Mouse (Mus musculus): Measurements from ENCODE around the gene D11Wsu47e. TPM values are rescaled to one million over a fixed set of nuclear protein-coding genes. Genes with fewer than 3 reads are reported as not detected.

Gene D11Wsu47e
- total RNA-seq (2023): 9.8 TPM

DNA sequence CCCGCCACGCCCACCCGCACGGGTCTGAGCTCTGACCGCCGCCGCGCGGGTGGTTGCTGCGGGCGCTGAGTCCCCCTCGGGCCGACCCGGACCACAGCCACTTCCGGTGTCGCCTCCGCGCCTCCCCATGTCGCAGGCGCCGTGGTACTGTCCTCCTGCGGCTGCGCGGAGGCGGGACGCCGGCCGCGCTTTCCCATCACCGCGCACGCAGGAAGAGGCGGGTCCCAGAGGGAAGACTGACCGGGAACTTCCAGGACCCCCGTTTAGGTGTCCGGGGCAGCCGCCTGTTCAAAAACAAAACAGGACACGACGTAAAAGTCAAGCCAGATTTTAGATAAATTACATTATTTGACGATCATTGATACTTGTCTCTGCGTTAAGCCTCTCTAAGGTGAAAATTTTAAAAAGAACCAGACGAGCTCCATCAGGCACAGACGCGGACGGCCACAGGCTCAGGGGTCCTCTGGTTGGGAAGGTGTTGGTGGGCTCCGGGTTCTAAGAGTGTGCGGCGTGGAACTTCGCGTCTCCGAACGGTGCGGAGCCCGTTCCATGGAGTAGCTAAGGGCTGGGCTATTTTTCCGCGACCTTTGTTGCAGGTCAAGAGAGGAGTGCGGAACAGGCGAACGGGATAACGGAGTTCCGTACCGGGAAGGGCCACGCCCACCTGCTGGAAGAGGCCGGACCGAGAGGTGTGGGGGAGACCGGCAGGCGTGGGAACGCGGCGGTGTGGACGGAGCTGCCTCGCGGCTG, at the start of gene D11Wsu47e, which contains the start of gene Fam104a:
Gene D11Wsu47e (plus strand): TSS at position 456 of the 750 bp plus-strand sequence.
Gene Fam104a (minus strand): TSS at position 199 of the 750 bp plus-strand sequence.

DNA sequence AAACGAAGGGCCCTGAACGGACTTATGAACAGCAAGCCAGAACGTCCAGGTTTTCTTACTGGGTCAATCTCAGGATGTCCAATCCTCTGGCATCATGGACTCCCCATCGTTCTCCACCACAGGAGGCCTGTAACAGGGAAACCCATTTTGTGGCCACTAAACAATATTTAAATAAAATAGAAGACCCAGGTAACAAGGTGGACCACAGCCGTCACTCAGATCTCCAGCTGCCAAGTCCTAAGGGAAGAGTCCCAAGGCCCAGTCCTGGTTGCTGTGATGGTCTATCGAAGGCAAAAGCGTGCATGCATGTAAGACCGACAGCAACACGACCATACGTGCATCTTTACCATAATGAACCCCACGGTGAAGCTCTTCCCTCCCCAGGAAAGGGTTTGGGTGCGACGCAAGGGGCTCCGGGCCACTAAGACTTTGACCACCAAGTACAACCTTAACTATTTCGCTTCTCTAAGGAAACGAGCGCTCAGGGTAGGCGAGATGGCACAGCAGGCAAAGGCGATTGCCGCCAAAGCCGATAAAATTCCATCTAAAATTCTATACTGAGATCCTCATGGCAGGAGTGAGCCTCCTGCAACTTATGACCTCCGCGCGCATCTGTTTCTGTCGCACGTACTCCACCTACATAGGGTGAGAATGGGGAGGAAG, 35.4 kb upstream of the D11Wsu47e start, which contains the start of gene Cog1:
Gene Cog1 (plus strand): TSS at position 480 of the 663 bp plus-strand sequence.

DNA sequence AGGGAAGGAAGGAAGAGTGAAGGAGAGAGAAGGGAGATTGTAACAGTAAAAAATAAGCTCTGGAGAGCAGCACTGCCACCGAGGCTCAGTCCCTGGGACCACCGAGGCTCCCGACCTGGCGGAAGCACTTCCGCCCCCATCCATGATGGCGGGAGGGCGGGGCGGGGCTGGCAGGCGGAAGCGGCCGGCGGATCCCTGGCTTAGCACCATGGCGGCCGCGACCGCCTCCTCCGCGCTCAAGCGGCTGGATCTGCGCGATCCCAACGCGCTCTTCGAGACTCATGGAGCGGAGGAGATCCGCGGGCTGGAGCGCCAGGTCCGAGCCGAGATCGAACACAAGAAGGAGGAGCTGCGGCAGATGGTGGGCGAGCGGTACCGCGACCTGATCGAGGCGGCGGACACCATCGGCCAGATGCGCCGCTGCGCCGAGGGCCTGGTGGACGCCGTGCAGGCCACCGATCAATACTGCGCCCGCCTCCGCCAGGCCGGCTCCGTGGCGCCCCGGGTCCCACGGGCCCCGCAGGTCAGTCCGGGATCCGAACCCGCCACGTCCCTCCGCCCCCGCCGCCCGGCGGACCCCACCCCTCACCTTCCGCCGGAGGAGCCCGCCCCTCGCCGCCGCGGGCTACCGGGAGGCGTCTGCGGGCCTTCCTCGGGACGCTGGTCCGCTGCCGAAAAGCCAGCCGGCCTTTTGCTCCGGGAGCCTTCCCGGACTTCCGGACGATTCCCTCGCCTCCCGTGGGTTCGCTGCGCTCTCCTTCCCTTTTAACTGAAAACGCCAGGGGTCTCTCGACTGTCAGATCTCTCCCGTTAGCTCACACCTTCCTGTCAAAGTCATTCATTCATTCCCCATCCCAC, 34.6 kb upstream of the D11Wsu47e start, which contains the start of gene Slc39a11:
Gene Slc39a11 (minus strand): TSS at position 727 of the 858 bp plus-strand sequence.

DNA sequence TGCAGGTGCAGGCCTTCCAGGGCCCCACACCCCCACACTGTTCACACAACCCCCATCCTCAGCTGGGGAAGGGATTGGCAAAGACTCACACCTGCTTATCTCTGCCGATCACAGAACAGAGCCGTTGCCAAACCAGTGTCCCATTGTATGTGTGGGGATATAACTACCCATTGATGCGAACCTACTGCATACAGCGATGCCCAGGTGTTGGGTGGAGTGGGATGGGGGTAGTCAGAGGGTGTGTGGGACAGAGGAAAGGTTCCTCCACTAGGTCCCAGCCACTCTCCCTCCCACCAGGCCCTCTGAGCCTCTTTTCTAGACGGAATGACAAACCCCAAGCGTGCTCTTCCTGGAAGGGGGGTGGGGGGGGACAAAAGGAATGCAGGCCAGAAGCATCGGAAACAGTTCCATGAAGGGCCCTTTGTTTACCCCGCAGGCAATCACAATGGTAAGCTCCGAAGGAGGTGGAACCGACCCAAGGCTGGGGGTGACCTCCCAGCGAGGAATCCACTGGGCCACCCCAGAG, 25.6 kb downstream of the D11Wsu47e start, which contains the start of gene Cpsf4l:
Gene Cpsf4l (minus strand): TSS at position 287 of the 526 bp plus-strand sequence.

Other genes with a start within 250 kb of the D11Wsu47e start
- not detected for gene Sstr2, start 65.1 kb upstream of the D11Wsu47e start, total RNA-seq (2023)
- 39.6 TPM for gene Cog1, start 35.2 kb upstream of the D11Wsu47e start, total RNA-seq (2023)
- 14.5 TPM for gene Slc39a11, start 34.3 kb upstream of the D11Wsu47e start, total RNA-seq (2023)
- 25.2 TPM for gene Fam104a, start 257 bp upstream of the D11Wsu47e start, total RNA-seq (2023)
- gene Cpsf4l, start 25.6 kb downstream of the D11Wsu47e start, total RNA-seq (2023): not detected
- 4.0 TPM for gene Cdc42ep4, start 67.5 kb downstream of the D11Wsu47e start, total RNA-seq (2023)

All from CD4-positive naive resting alpha-beta T cell, adult 57 days (primary cell).